Mouse (Mus musculus): ENCODE results near the gene Cox20. TPM values are rescaled to one million over a fixed set of nuclear protein-coding genes. Genes with fewer than 3 reads are reported as not detected.
A peak's percentile ranks its signal among the peaks of the same experiment; 100 is the strongest.
"Not testable (repeated sequence)": the region's sequence is repeated elsewhere in the genome, so short reads cannot be mapped to it uniquely, and the experiment has no call there.

The Cox20 gene
- 10 to 100 TPM; 33.3 to 63.8 TPM for total RNA-seq (2021)
- long read RNA-seq, experiment 1, transcript Cox20-201 (4 exons, 471 nt), result major isoform, 51 of 53 reads
- long read RNA-seq, experiment 1, partial matches to known transcripts, result 1 of 53 reads
- long read RNA-seq, experiment 1, other reads (novel, unspliced or antisense), result 1 of 53 reads
- long read RNA-seq, experiment 2, transcript Cox20-201 (4 exons, 471 nt), result major isoform, 51 of 55 reads
- long read RNA-seq, experiment 2, partial matches to known transcripts, result 1 of 55 reads
- long read RNA-seq, experiment 2, other reads (novel, unspliced or antisense), result 3 of 55 reads

- peak within 1 kb of the TSS; percentile 100 for H3K27ac ChIP-seq
- intact Hi-C loops (cut with DNase I), result loop anchor here (1.0 kb wide), 2 partner anchors 18 to 88 kb away; partner anchors contain the start of gene Efcab2
- TF ChIP-seq CTCF (IDR thresholded peaks at IDR 0.05), result no peak
- H3K4me3 ChIP-seq, result peak within 1 kb of the TSS; percentile 94
- peak; percentile 98 for DNase-seq
Observed at GRCm38 (mm10) chr1:178318389-178319184, at the start of gene Cox20. Gene Cox20 (plus strand): TSS chr1:178319130.

GRCm38 (mm10) chr1:178270635-178271034, 48.3 kb upstream of the Cox20 start:
- intact Hi-C loops (cut with DNase I), result no loop called here
- TF ChIP-seq CTCF (IDR thresholded peaks at IDR 0.05), result no peak
- H3K4me3 ChIP-seq, result no peak overlapping the region
- DNase-seq, result no peak
- no peak overlapping the region for H3K27ac ChIP-seq

DNA sequence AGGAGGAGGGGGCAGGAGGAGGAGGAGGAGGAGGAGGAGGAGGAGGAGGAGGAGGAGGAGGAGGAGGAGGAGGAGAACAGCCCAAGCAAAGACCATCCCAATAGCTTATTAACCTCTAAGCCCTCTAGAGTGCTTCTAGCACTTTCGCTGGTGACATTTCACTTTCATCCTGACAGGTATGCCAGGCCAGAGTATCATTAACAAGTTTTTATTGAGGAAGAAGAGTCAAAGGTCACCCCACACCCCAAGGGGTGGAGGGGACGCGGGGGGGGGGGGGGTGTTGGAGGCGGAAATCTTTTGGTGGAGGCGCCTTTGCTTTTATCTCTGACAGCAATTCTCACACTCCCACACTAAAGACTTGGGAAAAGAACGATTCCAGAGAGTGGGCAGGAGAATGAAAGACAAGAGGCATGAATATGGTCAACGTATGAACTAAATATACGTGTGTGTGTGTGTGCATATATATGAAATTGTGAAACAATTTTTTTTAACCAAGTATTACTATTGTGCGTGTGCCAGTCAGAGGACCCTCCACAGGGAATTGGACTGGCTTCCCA, 43.7 kb upstream of the Cox20 start:
- DNase-seq, result no peak
- Histone ChIP-seq H3K4me3 (peak overlapping the region; percentile 82), H3K27ac (no peak overlapping the region)
- no peak for TF ChIP-seq CTCF (IDR thresholded peaks at IDR 0.05)
- intact Hi-C loops (cut with DNase I), result no loop called here

- no peak for DNase-seq
- intact Hi-C loops (cut with DNase I), result no loop called here
- peak overlapping the region; percentile 82 for H3K4me3 ChIP-seq
- TF ChIP-seq CTCF (IDR thresholded peaks at IDR 0.05), result no peak
- no peak overlapping the region; the same call in 1 of the 2 replicates for H3K27ac ChIP-seq
Observed at GRCm38 (mm10) chr1:178275738-178276053, 43.2 kb upstream of the Cox20 start.

- intact Hi-C loops (cut with DNase I), result no loop called here
- peak; percentile 71 for DNase-seq
- TF ChIP-seq CTCF (IDR thresholded peaks at IDR 0.05), result 0 out of 2 replicates have a peak, but pooled peaks have one; percentile 2
- Histone ChIP-seq H3K27ac (peak overlapping the region; percentile 54), H3K4me3 (peak overlapping the region; percentile 82)
Observed at GRCm38 (mm10) chr1:178276054-178276911, 42.6 kb upstream of the Cox20 start.

DNA sequence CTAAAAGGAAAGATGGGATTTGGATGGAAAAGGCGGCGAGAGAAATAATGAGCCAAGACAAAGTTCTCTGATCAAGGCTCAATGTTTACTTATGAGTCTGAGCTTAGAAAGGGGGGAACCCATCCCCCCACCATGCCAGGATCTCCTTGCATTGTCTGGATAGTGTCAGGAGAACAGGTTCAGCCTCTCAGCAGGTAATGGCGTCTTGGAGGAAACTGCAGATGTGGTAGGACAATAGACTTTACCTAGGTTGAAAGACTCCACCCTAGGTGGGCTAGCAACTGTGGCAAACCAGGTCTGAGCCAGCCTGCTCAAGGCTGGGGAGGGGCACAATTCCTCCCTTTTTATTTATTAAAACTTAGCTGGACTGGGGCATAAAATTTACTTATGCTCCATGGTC, 35.6 kb upstream of the Cox20 start:
- intact Hi-C loops (cut with DNase I); DNase-seq; H3K27ac ChIP-seq; H3K4me3 ChIP-seq: not testable (repeated sequence)

DNA sequence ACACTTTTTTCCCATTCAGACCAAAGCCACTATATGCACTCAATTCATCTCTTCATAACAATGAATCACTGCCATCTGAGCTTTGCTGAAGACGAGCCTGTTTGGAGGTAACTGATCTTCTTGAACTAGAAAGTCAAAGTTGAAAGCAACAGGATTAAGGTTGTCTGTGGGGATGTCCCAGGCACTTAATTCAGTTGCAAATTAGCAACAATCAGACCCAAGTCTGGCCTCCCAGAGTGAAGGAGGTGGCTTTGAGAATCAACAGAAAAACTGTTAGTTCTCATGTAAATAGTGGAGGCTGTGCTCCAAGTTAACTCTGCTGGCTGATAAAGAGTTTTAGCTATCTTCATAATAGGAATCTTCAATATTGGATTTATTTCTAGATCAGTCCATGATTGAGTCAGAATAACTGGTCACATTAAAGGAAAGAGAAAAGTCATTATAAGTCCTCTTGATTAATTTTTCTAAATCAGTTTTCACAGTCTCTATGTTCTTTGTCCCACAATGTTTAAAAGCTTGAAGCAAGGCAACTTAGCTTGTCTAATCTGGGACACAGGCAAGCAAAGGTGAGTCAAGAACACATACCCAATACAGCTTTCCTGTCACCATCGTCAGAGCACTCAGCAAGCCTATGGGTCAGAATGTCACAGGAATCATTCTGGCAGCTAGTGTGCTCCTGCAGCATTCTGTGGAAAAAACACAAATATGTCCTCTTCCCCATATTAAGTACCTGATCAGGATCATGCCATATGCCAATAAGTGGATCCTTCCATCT, 34.8 kb upstream of the Cox20 start:
- Histone ChIP-seq H3K27ac (no peak overlapping the region), H3K4me3 (no peak overlapping the region)
- intact Hi-C loops (cut with DNase I), result no loop called here
- no peak for DNase-seq
- TF ChIP-seq CTCF (IDR thresholded peaks at IDR 0.05), result no peak

DNA sequence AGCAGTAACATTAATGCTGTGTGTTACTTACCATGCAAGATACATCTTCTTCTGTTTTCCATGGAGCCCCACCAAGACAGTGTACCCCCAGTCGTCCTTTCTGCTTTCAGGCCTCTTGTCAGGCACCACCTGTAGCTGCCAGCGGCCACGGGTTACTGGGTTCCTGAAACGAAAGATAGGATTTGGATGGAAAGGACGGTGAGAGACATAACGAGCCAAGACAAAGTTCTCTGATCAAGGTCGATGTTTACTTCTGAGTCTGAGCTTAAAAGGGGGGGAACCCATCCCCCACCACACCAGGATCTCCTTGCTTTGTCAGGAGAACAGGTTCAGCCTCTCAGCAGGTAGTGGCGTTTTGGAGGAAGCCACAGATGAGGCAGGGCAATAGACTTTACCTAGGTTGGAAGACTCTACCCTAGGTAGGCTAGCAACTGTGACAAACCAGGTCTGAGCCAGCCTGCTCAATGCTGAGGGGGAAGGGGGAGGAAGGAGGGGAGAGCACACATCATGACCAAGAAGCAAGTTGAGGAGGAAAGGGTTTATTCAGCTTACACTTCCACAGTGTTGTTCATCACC, 31.2 kb upstream of the Cox20 start:
- no peak for DNase-seq
- Histone ChIP-seq H3K4me3 (no peak overlapping the region), H3K27ac (no peak overlapping the region)
- no peak for TF ChIP-seq CTCF (IDR thresholded peaks at IDR 0.05)
- intact Hi-C loops (cut with DNase I), result no loop called here

DNA sequence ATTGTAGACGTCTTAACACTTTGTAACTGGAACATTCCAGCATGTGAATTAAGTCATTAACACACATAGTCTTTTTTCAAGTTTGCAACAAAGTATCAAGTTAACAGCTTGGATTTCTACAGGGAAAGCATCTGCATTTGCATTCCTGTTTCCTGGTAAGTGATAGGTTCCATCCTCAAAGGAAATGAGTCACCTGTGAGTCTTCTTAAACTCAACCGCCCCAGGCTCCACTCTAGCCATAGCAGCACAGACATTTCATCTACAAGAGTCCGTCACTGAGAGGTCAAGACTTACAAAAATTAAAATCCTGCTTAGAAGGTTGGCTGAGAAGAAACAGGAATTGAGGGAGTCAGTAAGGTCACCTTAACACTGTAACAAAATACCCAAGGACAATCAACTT, 27.2 kb upstream of the Cox20 start:
- TF ChIP-seq CTCF (IDR thresholded peaks at IDR 0.05), result no peak
- H3K4me3 ChIP-seq, result no peak overlapping the region
- intact Hi-C loops (cut with DNase I), result no loop called here
- H3K27ac ChIP-seq, result no peak overlapping the region
- no peak for DNase-seq

GRCm38 (mm10) chr1:178294051-178294450, 24.9 kb upstream of the Cox20 start:
- intact Hi-C loops (cut with DNase I), result no loop called here
- Histone ChIP-seq H3K4me3 (no peak overlapping the region), H3K27ac (no peak overlapping the region)
- no peak for DNase-seq
- no peak for TF ChIP-seq CTCF (IDR thresholded peaks at IDR 0.05)

GRCm38 (mm10) chr1:178301261-178301660, 17.7 kb upstream of the Cox20 start:
- DNase-seq; intact Hi-C loops (cut with DNase I); H3K4me3 ChIP-seq; H3K27ac ChIP-seq: not testable (repeated sequence)

All from gastrocnemius, adult 2 months (tissue).